Mouse (Mus musculus): ENCODE results near the gene Atf5.
A peak's percentile ranks its signal among the peaks of the same experiment; 100 is the strongest.

Atf5 gene

DNA sequence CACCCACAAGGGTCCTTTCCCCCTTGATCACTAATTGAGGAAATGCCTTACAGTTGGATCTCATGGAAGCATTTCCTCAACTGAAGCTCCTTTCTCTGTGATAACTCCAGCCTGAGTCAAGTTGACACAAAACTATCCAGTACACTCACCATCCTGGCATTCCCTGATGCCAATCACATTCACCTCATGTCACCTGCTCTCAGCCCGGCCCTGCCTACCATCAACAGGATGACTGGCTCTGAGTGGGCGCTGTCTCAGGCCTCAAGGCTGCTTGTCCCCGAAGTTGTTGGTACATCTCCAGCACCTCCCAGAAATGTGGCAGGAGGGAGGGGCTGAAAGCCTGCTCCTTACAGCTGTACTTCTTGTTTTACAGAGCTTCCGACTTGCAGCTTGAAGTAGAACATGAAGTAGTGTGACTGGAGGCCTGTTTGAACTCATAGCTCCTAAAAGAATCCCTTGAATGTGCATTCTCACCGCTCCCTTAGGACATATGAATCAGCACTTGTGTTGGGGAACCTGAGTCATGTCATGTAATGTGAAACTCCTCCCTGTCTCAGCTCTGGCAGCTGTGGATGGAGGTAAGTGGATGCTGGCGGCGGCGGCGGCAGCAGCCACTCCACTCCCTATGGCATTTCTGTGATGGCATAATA is 39.5 kb downstream of the Atf5 start:
- DNase-seq (ENCODE audit: extremely low spot score, low read depth, low spot score), result no peak

DNA sequence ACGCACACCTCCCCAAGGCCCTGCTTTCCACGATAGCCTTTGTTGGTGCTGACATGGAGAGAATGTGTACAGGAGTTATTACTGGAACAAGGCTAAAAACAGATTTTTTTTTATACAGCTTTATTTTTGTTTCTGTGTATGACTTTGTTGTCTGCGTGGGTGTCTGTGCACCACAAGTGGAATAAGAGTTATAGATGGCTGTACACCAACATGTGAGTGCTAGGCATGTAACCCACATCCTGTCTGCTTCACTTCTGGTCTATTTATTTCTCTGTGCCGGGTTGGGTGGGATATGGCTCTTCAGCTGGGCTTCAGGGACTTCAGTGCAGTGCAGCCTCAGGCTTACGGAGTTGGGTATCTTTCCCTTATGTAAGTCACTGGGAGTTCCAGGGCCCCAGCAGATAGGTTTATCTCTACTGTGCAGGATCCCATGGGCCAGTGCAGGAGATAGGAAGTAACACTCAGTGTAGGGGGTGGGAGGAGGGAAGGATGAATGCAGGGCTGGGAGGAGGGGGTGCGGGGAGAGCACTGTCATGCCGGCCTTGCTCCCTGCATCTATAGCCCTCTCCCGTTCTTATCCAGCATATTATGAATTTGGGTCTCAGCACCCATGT is 43.8 kb downstream of the Atf5 start:
- no peak for DNase-seq (ENCODE audit: extremely low spot score, low read depth, low spot score)

DNA sequence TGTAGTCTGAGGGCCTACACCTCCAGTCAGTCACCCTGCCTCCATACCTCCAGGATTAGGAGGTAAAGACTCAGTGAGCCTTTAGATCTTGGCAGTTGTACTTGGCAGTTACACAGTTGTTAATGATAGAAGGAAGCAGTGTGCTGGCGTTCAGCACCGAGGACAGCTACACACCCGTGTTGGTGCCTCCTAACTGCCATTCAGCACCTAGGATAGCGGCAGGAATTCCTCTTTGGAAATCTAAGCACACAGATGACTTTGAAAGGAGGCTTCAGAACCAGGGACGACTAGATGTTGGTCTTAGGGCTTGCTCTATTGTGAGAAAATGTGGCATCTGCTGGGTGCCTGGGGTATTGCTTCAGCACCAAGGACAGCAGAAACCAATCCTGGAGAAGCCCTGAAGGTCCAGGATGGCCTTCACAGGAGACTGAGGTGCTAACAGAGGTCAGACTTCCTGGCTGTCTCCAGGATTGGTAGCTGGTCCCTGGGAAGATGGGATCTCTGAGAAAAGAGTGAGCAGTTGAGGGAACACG is 46.3 kb downstream of the Atf5 start:
- DNase-seq (ENCODE audit: extremely low spot score, low read depth, low spot score), result peak; percentile 90

DNA sequence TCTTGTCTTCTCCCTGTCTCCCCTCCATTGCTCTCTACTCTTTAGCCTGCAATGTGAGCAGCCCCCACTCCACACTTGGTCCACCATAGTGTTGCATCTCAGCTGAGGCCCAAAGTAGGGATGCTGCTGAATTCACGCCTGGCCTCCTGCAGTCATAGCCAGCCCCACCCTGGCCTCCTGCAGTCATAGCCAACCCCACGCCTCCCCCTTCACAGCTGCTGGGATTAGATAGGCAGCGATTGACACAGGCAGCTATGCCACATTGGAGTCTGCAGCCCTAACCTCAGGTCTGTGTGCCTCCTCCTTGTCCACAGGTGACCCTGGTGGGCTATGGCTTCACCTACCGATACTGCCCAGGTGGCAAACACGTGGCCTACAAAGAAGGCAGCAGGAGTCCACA is 48.3 kb downstream of the Atf5 start:
- DNase-seq (ENCODE audit: extremely low spot score, low read depth, low spot score), result no peak
